Mouse (Mus musculus) heart, postnatal 0 days (tissue): ENCODE measurements around the gene S1pr4. TPM values are rescaled to one million over a fixed set of nuclear protein-coding genes. Genes with fewer than 3 reads are reported as not detected.
A peak's percentile ranks its signal among the peaks of the same experiment; 100 is the strongest.

Experiments used
- ATAC-seq: fragments of 200-750 bp; cut with Nextera tagmentation; 2 replicates; pipeline ENCODE4 v1.8.0; 2017; ENCODE audit warnings: low read depth, moderate number of reproducible peaks, moderate library complexity; ENCODE audit not compliant: insufficient read depth
- DNase-seq: peaks from one replicate; pipeline ENCODE4 v3.0.0-alpha.2; 2016; ENCODE audit warnings: low spot score
- H3K27ac ChIP-seq: fragments of 300-500 bp; sonication (generic); 2 replicates; pipeline ENCODE4 v1.5.1; 2014; ENCODE audit warnings: low read depth, mild to moderate bottlenecking
- H3K27me3 ChIP-seq: fragments of 300-500 bp; sonication (generic); 2 replicates; pipeline ENCODE4 v1.6.1; 2014; ENCODE audit warnings: low read length, mixed read lengths; ENCODE audit not compliant: control insufficient read depth, insufficient read depth
- H3K36me3 ChIP-seq: fragments of 300-500 bp; sonication (generic); replicated peaks from 2 replicates; pipeline ENCODE4 v1.6.1; 2014; ENCODE audit warnings: low read length, mixed read lengths; ENCODE audit not compliant: control insufficient read depth, insufficient read depth
- H3K4me1 ChIP-seq: fragments of 300-500 bp; sonication (generic); 2 replicates; pipeline ENCODE4 v1.6.1; 2014; ENCODE audit warnings: antibody characterized with exemption; ENCODE audit not compliant: control insufficient read depth, insufficient read depth
- H3K4me2 ChIP-seq: fragments of 300-500 bp; sonication (generic); 2 replicates; pipeline ENCODE4 v1.6.1; 2014; ENCODE audit warnings: low read depth, mild to moderate bottlenecking, low read length, moderate library complexity
- H3K4me3 ChIP-seq: fragments of 300-500 bp; sonication (generic); 2 replicates; pipeline ENCODE4 v1.5.1; 2014; ENCODE audit warnings: low read depth, low read length
- H3K9ac ChIP-seq: fragments of 300-500 bp; sonication (generic); replicated peaks from 2 replicates; pipeline ENCODE4 v1.6.1; 2014; ENCODE audit warnings: low read depth, low read length, mixed read lengths
- H3K9me3 ChIP-seq: fragments of 300-500 bp; sonication (generic); replicated peaks from 2 replicates; pipeline ENCODE4 v1.6.1; 2016; ENCODE audit warnings: low read length; ENCODE audit not compliant: control insufficient read depth
- CTCF ChIP-seq: IDR thresholded peaks from 2 replicates; pipeline ENCODE4 v1.5.1; 2016; ENCODE audit warnings: antibody characterized with exemption, control low read depth, low read depth
- EP300 ChIP-seq: IDR thresholded peaks from 2 replicates; pipeline ENCODE4 v1.6.1; 2016; ENCODE audit warnings: antibody characterized with exemption, low read depth
- WGBS: fragments of 180-500 bp; shearing (Covaris S2); extraction: QIAGEN DNeasy Blood & Tissue Kit; methylation state at CpG from one replicate; pipeline ENCODE4 v1.1.7; 2014; 5-methylcytosine and 5-hydroxymethylcytosine counted together
- polyA plus RNA-seq: library from polyadenylated mRNA; unstranded; fragments of >200 nt; fragmentation: Nextera tagmentation; extraction: Ambion mirVana; gene quantifications from 2 replicates; pipeline ENCODE4 v1.2.1, GENCODE M21; 2015
- total RNA-seq: library from RNA; depleted of rRNA; stranded (reverse); fragments of >200 nt; gene quantifications from 2 replicates; pipeline ENCODE4 v1.2.3, GENCODE M21; 2014; ENCODE audit warnings: low replicate concordance

The S1pr4 gene
- total and polyA plus RNA-seq, 2 experiments from 2014 or later, result 0.34 TPM; not detected in 1

- Histone ChIP-seq H3K27ac (no peak overlapping the region), H3K36me3 (no peaks in the 10 kb centered on the region), H3K4me2 (no peak overlapping the region), H3K9me3 (no peaks in the 10 kb centered on the region), H3K4me3 (no peak overlapping the region), H3K27me3 (no peaks in the 10 kb centered on the region; the same call in 1 of the 2 replicates), H3K4me1 (no peaks in the 10 kb centered on the region; the same call in 1 of the 2 replicates), H3K9ac (no peak overlapping the region)
- DNase-seq, result no peak
- 61% methylated on average over 6 of the region's 6 CpGs for WGBS
- ATAC-seq, result no peak
- no peak for TF ChIP-seq CTCF
- TF ChIP-seq EP300, result no peak
Measured at GRCm38 (mm10) chr10:81519227-81519977, 19.5 kb upstream of the S1pr4 start.

- DNase-seq (no peak), ATAC-seq (no peak; the same call in 1 of the 2 replicates)
- 12% methylated on average over 4 of the region's 4 CpGs for WGBS
- no peaks in the 10 kb centered on the region for H3K4me1 ChIP-seq
- H3K27ac ChIP-seq, result no peak overlapping the region
- H3K36me3 ChIP-seq, result no peaks in the 10 kb centered on the region
- no peak overlapping the region for H3K9ac ChIP-seq
- TF ChIP-seq CTCF (peak; percentile 76), EP300 (no peak)
- H3K4me2 ChIP-seq, result no peak overlapping the region
- no peak overlapping the region for H3K4me3 ChIP-seq
- H3K27me3 ChIP-seq, result no peaks in the 10 kb centered on the region
- no peaks in the 10 kb centered on the region for H3K9me3 ChIP-seq
Measured at GRCm38 (mm10) chr10:81518546-81518945, 18.6 kb upstream of the S1pr4 start.

GRCm38 (mm10) chr10:81517227-81517626 lies 17.3 kb upstream of the S1pr4 start:
- Histone ChIP-seq H3K9ac (no peak overlapping the region), H3K4me2 (no peak overlapping the region), H3K4me1 (no peaks in the 10 kb centered on the region), H3K27ac (no peak overlapping the region), H3K9me3 (no peaks in the 10 kb centered on the region), H3K36me3 (no peaks in the 10 kb centered on the region), H3K27me3 (no peaks in the 10 kb centered on the region), H3K4me3 (no peak overlapping the region)
- TF ChIP-seq CTCF (no peak), EP300 (no peak)
- no peak for ATAC-seq
- DNase-seq, result no peak
- 63% methylated on average over 8 of the region's 8 CpGs for WGBS

- no peak for DNase-seq
- WGBS, result 86% methylated on average over 5 of the region's 5 CpGs
- H3K9ac ChIP-seq, result no peak overlapping the region
Measured at GRCm38 (mm10) chr10:81513798-81514197, 13.9 kb upstream of the S1pr4 start.

GRCm38 (mm10) chr10:81510246-81510810 lies 10.4 kb upstream of the S1pr4 start:
- WGBS, result 70% methylated on average over 14 of the region's 14 CpGs
- H3K9ac ChIP-seq, result no peak overlapping the region
- TF ChIP-seq EP300 (no peak), CTCF (no peak)
- no peak overlapping the region for H3K27ac ChIP-seq
- H3K36me3 ChIP-seq, result no peaks in the 10 kb centered on the region
- H3K4me1 ChIP-seq, result no peaks in the 10 kb centered on the region
- H3K9me3 ChIP-seq, result no peaks in the 10 kb centered on the region
- DNase-seq, result no peak
- ATAC-seq, result no peak
- H3K4me3 ChIP-seq, result no peak overlapping the region
- H3K27me3 ChIP-seq, result no peaks in the 10 kb centered on the region
- no peak overlapping the region for H3K4me2 ChIP-seq

More at GRCm38 (mm10) chr10:81513798-81514197, 13.9 kb upstream of the S1pr4 start:
- H3K27ac ChIP-seq, result no peak overlapping the region
- no peaks in the 10 kb centered on the region for H3K36me3 ChIP-seq
- no peaks in the 10 kb centered on the region for H3K4me1 ChIP-seq
- no peak for TF ChIP-seq CTCF
- no peak for TF ChIP-seq EP300
- H3K4me2 ChIP-seq, result no peak overlapping the region
- H3K27me3 ChIP-seq, result no peaks in the 10 kb centered on the region
- H3K9me3 ChIP-seq, result no peaks in the 10 kb centered on the region
- no peak for ATAC-seq
- H3K4me3 ChIP-seq, result no peak overlapping the region
